Mouse (Mus musculus): ENCODE data around the gene Gak.

- no peak for TF ChIP-seq HCFC1 (IDR thresholded peaks at IDR 0.05; ENCODE audit: borderline replicate concordance, insufficient read depth, low read length)
- TF ChIP-seq ZNF384 (IDR thresholded peaks at IDR 0.05; ENCODE audit: low read depth, low read length), result no peak
These were observed 29.1 kb upstream of the Gak start for GRCm38 (mm10) chr5:108658611-108659010.

All from ES-E14 (cell line).